Mouse (Mus musculus) liver, adult 2 months (tissue): ENCODE results near the gene Sphk2.

Experiments
- CTCF ChIP-seq: fragments of 200-500 bp; IDR thresholded peaks from 2 replicates; pipeline ENCODE4 v1.5.1; 2011; ENCODE audit warnings: low read depth, low read length, control low read depth
- POLR2A ChIP-seq: fragments of 200-500 bp; IDR thresholded peaks from 2 replicates; pipeline ENCODE4 v1.6.1; 2011; ENCODE audit warnings: low read length, control low read depth; ENCODE audit not compliant: insufficient read depth; ENCODE audit errors: extremely low read depth

DNA sequence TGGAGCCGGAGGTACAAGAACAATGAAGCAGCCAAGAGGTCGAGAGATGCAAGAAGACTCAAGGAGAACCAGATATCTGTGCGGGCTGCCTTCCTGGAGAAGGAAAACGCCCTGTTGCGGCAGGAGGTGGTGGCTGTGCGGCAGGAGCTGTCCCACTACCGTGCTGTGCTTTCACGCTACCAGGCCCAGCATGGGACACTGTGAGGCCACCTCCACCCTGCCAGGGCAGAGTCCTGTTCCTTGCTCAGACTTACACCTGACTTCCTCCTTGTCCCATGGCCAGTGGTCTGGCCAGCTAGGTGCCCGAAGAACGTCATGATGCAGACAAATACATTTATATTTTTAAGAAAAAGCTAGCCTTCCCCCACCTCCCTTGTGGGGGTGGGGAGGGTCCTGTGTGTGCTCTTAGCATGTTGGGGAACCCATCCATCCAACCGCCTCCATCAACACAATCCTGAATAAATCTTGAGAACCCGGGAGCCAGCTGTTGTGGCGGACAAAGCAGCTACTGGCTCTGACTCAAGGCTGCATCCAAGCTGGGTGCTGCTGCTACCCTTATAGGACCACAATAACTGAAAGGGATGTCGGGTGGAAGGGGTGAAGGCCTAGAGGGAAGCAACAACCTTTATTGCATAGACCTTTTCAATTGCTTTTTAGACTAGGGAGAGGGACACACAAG lies 8.0 kb downstream of the Sphk2 start:
- TF ChIP-seq POLR2A, result peak; percentile 17; the same call in 1 of the 2 replicates
- TF ChIP-seq CTCF, result no peak
